Mouse (Mus musculus): ENCODE measurements around the gene Dlg2.

The Dlg2 gene

GRCm38 (mm10) chr7:91431594-91432240, 955.2 kb downstream of the Dlg2 start:
- in situ Hi-C loops (cut with MboI; ENCODE audit: low sequenced_read_pairs): loop anchor here (25.0 kb wide), 1 partner anchor 919 kb away; no protein-coding TSS in a partner anchor

- in situ Hi-C loops (cut with MboI; ENCODE audit: low sequenced_read_pairs): loop anchor here (25.0 kb wide), 1 partner anchor 920 kb away; no protein-coding TSS in a partner anchor
These were observed 956.1 kb downstream of the Dlg2 start for GRCm38 (mm10) chr7:91432563-91432962.

GRCm38 (mm10) chr7:91434739-91435138, 958.3 kb downstream of the Dlg2 start:
- in situ Hi-C loops (cut with MboI; ENCODE audit: low sequenced_read_pairs): loop anchor here (25.0 kb wide), 1 partner anchor 922 kb away; no protein-coding TSS in a partner anchor

GRCm38 (mm10) chr7:91440326-91440725, 963.9 kb downstream of the Dlg2 start:
- in situ Hi-C loops (cut with MboI; ENCODE audit: low sequenced_read_pairs): loop anchor here (25.0 kb wide), 1 partner anchor 928 kb away; no protein-coding TSS in a partner anchor

- in situ Hi-C loops (cut with MboI; ENCODE audit: low sequenced_read_pairs): loop anchor here (25.0 kb wide), 1 partner anchor 930 kb away; no protein-coding TSS in a partner anchor
These were observed 966.2 kb downstream of the Dlg2 start for GRCm38 (mm10) chr7:91442447-91443376.

GRCm38 (mm10) chr7:91443377-91443714, 966.9 kb downstream of the Dlg2 start:
- in situ Hi-C loops (cut with MboI; ENCODE audit: low sequenced_read_pairs): loop anchor here (25.0 kb wide), 1 partner anchor 931 kb away; no protein-coding TSS in a partner anchor

- in situ Hi-C loops (cut with MboI; ENCODE audit: low sequenced_read_pairs): loop anchor here (25.0 kb wide), 1 partner anchor 932 kb away; no protein-coding TSS in a partner anchor
These were observed 967.4 kb downstream of the Dlg2 start for GRCm38 (mm10) chr7:91443913-91444312.

- in situ Hi-C loops (cut with MboI; ENCODE audit: low sequenced_read_pairs): loop anchor here (25.0 kb wide), 1 partner anchor 932 kb away; no protein-coding TSS in a partner anchor
These were observed 968.3 kb downstream of the Dlg2 start for GRCm38 (mm10) chr7:91444728-91445127.

GRCm38 (mm10) chr7:91456796-91457195, 980.3 kb downstream of the Dlg2 start:
- in situ Hi-C loops (cut with MboI; ENCODE audit: low sequenced_read_pairs): no loop called here

- in situ Hi-C loops (cut with MboI; ENCODE audit: low sequenced_read_pairs): no loop called here
These were observed 980.7 kb downstream of the Dlg2 start for GRCm38 (mm10) chr7:91457207-91457606.

GRCm38 (mm10) chr7:91461352-91461751, 984.9 kb downstream of the Dlg2 start:
- in situ Hi-C loops (cut with MboI; ENCODE audit: low sequenced_read_pairs): no loop called here

- in situ Hi-C loops (cut with MboI; ENCODE audit: low sequenced_read_pairs): no loop called here
These were observed 986.8 kb downstream of the Dlg2 start for GRCm38 (mm10) chr7:91463256-91463655.

GRCm38 (mm10) chr7:91467061-91467460, 990.6 kb downstream of the Dlg2 start:
- in situ Hi-C loops (cut with MboI; ENCODE audit: low sequenced_read_pairs): no loop called here

GRCm38 (mm10) chr7:91479145-91479544, 1002.7 kb downstream of the Dlg2 start:
- in situ Hi-C loops (cut with MboI; ENCODE audit: low sequenced_read_pairs): no loop called here

- in situ Hi-C loops (cut with MboI; ENCODE audit: low sequenced_read_pairs): no loop called here
These were observed 1005.2 kb downstream of the Dlg2 start for GRCm38 (mm10) chr7:91481574-91482197.

GRCm38 (mm10) chr7:91493234-91493633, 1016.8 kb downstream of the Dlg2 start:
- in situ Hi-C loops (cut with MboI; ENCODE audit: low sequenced_read_pairs): no loop called here

GRCm38 (mm10) chr7:91495526-91495925, 1019.1 kb downstream of the Dlg2 start:
- in situ Hi-C loops (cut with MboI; ENCODE audit: low sequenced_read_pairs): no loop called here

- in situ Hi-C loops (cut with MboI; ENCODE audit: low sequenced_read_pairs): no loop called here
These were observed 1034.6 kb downstream of the Dlg2 start for GRCm38 (mm10) chr7:91511119-91511518.

GRCm38 (mm10) chr7:91514445-91514844, 1038.0 kb downstream of the Dlg2 start:
- in situ Hi-C loops (cut with MboI; ENCODE audit: low sequenced_read_pairs): no loop called here

GRCm38 (mm10) chr7:91516225-91516624, 1039.8 kb downstream of the Dlg2 start:
- in situ Hi-C loops (cut with MboI; ENCODE audit: low sequenced_read_pairs): no loop called here

- in situ Hi-C loops (cut with MboI; ENCODE audit: low sequenced_read_pairs): no loop called here
These were observed 1049.4 kb downstream of the Dlg2 start for GRCm38 (mm10) chr7:91525859-91526258.

All from CH12F3 (cell line).